Mouse (Mus musculus) embryonic facial prominence, embryonic 12.5 days (tissue): ENCODE measurements at regions not wholly inside any gene's neighbourhood (a gene's known extent, or its start where the extent isn't known, plus 50 kb on each side); places are given as distances from the start of the nearest gene placed in this dataset.
A peak's percentile ranks its signal among the peaks of the same experiment; 100 is the strongest.

ENCODE experiments used
- ATAC-seq: fragments of 200-750 bp; cut with Nextera tagmentation; 2 replicates; pipeline ENCODE4 v1.8.0; 2017; ENCODE audit not compliant: insufficient number of reproducible peaks, insufficient read depth, low FRiP score, low TSS enrichment
- H3K27ac ChIP-seq: fragments of 300-500 bp; sonication (generic); 2 replicates; pipeline ENCODE4 v1.5.1; 2016; ENCODE audit warnings: mild to moderate bottlenecking
- H3K27me3 ChIP-seq: fragments of 300-500 bp; sonication (generic); 2 replicates; pipeline ENCODE4 v1.6.1; 2016; ENCODE audit warnings: mild to moderate bottlenecking, moderate library complexity
- H3K36me3 ChIP-seq: fragments of 300-500 bp; sonication (generic); 2 replicates; pipeline ENCODE4 v1.6.1; 2016; ENCODE audit warnings: mild to moderate bottlenecking
- H3K4me1 ChIP-seq: fragments of 300-500 bp; sonication (generic); 2 replicates; pipeline ENCODE4 v1.6.1; 2016
- H3K4me2 ChIP-seq: fragments of 300-500 bp; sonication (generic); replicated peaks from 2 replicates; pipeline ENCODE4 v1.6.1; 2016; ENCODE audit warnings: mild to moderate bottlenecking, moderate library complexity
- H3K4me3 ChIP-seq: fragments of 300-500 bp; sonication (generic); 2 replicates; pipeline ENCODE4 v1.5.1; 2016; ENCODE audit warnings: mild to moderate bottlenecking
- H3K9ac ChIP-seq: fragments of 300-500 bp; sonication (generic); 2 replicates; pipeline ENCODE4 v1.6.1; 2016; ENCODE audit warnings: mild to moderate bottlenecking, moderate library complexity
- H3K9me3 ChIP-seq: fragments of 300-500 bp; sonication (generic); 2 replicates; pipeline ENCODE4 v1.6.1; 2016; ENCODE audit warnings: mild to moderate bottlenecking, moderate library complexity
- WGBS: fragments of 180-500 bp; shearing (Covaris S2); methylation state at CpG from one replicate; pipeline ENCODE4 v1.1.7; 2016; 5-methylcytosine and 5-hydroxymethylcytosine counted together

- H3K9ac ChIP-seq: no peak overlapping the region
- no peak overlapping the region for H3K4me2 ChIP-seq
- H3K9me3 ChIP-seq: no peaks in the 10 kb centered on the region
- no peaks in the 10 kb centered on the region for H3K36me3 ChIP-seq
- H3K27ac ChIP-seq: no peak overlapping the region
- no peak for ATAC-seq
- no peak overlapping the region for H3K4me3 ChIP-seq
- H3K27me3 ChIP-seq: no peaks in the 10 kb centered on the region
- 62% methylated on average over 6 of the region's 6 CpGs for WGBS
- no peaks in the 10 kb centered on the region for H3K4me1 ChIP-seq
Measured at GRCm38 (mm10) chr2:53668599-53669372, 416.6 kb downstream of the Rprm start.

DNA sequence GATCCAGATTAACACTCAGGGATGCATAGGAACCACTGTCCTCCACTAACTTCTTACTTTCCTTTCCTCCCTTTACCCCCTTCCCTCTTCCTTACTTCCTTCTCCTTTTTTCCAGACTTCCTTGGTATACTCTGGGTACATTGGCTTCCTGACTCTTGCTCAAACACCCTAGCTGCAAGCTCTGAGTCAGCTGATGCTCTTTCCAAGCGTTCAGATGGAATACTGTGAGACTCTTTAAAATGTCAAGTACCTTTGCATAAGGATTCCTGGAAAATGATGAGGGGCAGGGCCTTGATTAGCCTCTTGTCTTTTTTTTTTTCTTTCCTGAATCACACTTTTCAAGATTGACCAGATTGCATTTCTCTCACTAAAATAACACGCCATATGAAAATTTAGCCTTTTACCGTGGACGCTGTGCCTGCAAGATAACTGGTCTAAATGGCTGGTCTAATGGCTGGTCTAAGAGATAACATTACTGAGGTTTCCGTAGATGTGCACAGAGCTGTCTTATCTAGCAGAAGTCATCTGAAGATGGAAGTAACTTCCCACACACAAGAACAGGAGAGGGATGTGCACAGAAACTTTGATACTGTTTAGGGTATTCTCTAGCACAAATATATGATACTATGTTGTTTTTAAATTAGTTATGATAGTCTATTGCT is 404.9 kb downstream of the Rprm start:
- H3K4me2 ChIP-seq: no peak overlapping the region
- 83% methylated on average over 5 of the region's 5 CpGs for WGBS
- H3K27me3 ChIP-seq: no peaks in the 10 kb centered on the region
- ATAC-seq: no peak
- H3K4me3 ChIP-seq: no peak overlapping the region
- H3K9me3 ChIP-seq: no peaks in the 10 kb centered on the region
- no peaks in the 10 kb centered on the region for H3K4me1 ChIP-seq
- H3K9ac ChIP-seq: no peak overlapping the region
- H3K36me3 ChIP-seq: no peaks in the 10 kb centered on the region
- no peak overlapping the region for H3K27ac ChIP-seq

DNA sequence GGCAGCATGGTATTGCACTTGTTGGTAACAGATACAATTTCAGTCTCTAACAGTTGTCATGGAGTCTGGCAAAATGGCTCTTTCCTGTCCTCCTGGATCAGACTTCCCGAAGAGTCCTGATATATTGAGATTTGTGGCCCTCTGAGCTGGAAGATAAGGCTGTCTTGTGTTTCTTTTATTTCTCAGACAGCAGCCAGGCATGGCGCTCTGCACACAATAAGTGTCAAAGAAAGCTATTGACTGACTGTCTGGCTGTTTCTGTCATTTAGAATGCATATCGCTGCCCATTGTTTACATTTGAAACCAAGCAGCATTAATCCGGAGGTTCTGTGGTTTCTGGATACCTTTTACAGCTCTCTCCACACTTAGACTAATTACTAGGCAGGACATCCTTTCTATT is 402.8 kb downstream of the Rprm start:
- H3K36me3 ChIP-seq: no peaks in the 10 kb centered on the region
- H3K4me1 ChIP-seq: no peaks in the 10 kb centered on the region
- no peaks in the 10 kb centered on the region for H3K27me3 ChIP-seq
- H3K27ac ChIP-seq: no peak overlapping the region
- no peak for ATAC-seq
- no peaks in the 10 kb centered on the region for H3K9me3 ChIP-seq
- H3K9ac ChIP-seq: no peak overlapping the region
- no peak overlapping the region for H3K4me3 ChIP-seq
- 58% methylated on average over 4 of the region's 4 CpGs for WGBS
- H3K4me2 ChIP-seq: no peak overlapping the region

DNA sequence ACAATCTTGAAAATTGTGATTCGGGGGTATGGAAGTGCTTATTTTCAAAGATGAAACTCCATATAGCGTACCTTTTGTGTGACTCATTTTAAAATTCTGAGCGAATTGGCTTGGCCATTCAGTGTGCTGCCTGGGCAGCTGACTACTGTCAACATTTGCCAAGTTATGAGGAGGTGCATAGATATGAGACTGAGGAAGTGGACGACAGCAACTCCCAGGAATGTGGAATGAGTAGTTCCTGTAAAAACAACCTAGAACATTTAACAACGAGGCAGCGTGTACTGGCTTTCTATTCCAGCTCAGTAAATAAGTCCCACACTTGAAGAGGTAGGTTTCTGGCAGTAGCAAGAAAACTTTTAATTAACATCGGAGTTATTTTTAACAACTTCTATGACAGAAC is 398.1 kb downstream of the Rprm start:
- H3K27ac ChIP-seq: no peak overlapping the region
- no peaks in the 10 kb centered on the region for H3K4me1 ChIP-seq
- no peak overlapping the region for H3K4me3 ChIP-seq
- H3K4me2 ChIP-seq: no peak overlapping the region
- H3K9me3 ChIP-seq: no peaks in the 10 kb centered on the region
- no peak overlapping the region for H3K9ac ChIP-seq
- 77% methylated on average over 7 of the region's 7 CpGs for WGBS
- no peaks in the 10 kb centered on the region for H3K36me3 ChIP-seq
- H3K27me3 ChIP-seq: no peaks in the 10 kb centered on the region
- no peak for ATAC-seq

- ATAC-seq: peak; percentile 69; the same call in 1 of the 2 replicates
- H3K9ac ChIP-seq: no peak overlapping the region
- WGBS: 32% methylated on average over 3 of the region's 3 CpGs
- H3K9me3 ChIP-seq: no peaks in the 10 kb centered on the region
- H3K27ac ChIP-seq: no peak overlapping the region
- H3K27me3 ChIP-seq: no peaks in the 10 kb centered on the region
- no peaks in the 10 kb centered on the region for H3K4me1 ChIP-seq
- no peak overlapping the region for H3K4me3 ChIP-seq
- no peaks in the 10 kb centered on the region for H3K36me3 ChIP-seq
- H3K4me2 ChIP-seq: no peak overlapping the region
Measured at GRCm38 (mm10) chr2:53689223-53689880, 396.0 kb downstream of the Rprm start.

DNA sequence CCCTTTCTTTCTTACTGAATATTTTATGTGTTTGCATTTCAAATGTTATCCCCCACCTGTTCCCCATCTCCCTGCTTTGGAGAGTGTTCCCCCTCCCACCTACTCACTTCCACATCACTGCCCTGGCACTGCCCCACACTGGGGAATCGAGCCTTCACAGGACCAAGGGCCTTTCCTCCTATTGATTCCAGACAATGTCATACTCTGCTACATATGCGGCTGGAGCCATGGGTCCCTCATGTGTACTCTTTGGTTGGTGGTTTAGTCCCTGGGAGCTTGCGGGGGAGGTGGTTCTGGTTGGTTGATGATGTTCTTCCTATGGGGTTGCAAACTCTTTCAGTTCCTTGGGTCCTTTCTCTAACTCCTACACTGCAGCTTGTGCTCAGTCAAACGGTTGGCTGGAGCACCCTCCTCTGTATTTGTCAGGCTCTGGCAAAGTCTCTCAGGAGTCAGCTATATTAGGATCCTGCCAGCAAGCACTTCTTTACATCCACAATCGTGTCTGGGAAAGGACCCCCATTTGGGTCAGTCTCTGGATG is 393.7 kb downstream of the Rprm start:
- no peak overlapping the region for H3K4me2 ChIP-seq
- H3K4me1 ChIP-seq: no peaks in the 10 kb centered on the region
- 78% methylated on average over 5 of the region's 5 CpGs for WGBS
- no peak overlapping the region for H3K4me3 ChIP-seq
- H3K9me3 ChIP-seq: no peaks in the 10 kb centered on the region
- no peaks in the 10 kb centered on the region for H3K36me3 ChIP-seq
- H3K27me3 ChIP-seq: no peaks in the 10 kb centered on the region
- no peak for ATAC-seq
- no peak overlapping the region for H3K27ac ChIP-seq
- no peak overlapping the region for H3K9ac ChIP-seq

GRCm38 (mm10) chr2:53711213-53711612 is 374.1 kb downstream of the Rprm start:
- no peak overlapping the region for H3K4me3 ChIP-seq
- H3K9ac ChIP-seq: no peak overlapping the region
- H3K27ac ChIP-seq: no peak overlapping the region
- H3K9me3 ChIP-seq: no peaks in the 10 kb centered on the region
- no peaks in the 10 kb centered on the region for H3K4me1 ChIP-seq
- ATAC-seq: no peak
- H3K36me3 ChIP-seq: no peaks in the 10 kb centered on the region
- no peaks in the 10 kb centered on the region for H3K27me3 ChIP-seq
- H3K4me2 ChIP-seq: no peak overlapping the region
- WGBS: 66% methylated on average over 3 of the region's 3 CpGs

DNA sequence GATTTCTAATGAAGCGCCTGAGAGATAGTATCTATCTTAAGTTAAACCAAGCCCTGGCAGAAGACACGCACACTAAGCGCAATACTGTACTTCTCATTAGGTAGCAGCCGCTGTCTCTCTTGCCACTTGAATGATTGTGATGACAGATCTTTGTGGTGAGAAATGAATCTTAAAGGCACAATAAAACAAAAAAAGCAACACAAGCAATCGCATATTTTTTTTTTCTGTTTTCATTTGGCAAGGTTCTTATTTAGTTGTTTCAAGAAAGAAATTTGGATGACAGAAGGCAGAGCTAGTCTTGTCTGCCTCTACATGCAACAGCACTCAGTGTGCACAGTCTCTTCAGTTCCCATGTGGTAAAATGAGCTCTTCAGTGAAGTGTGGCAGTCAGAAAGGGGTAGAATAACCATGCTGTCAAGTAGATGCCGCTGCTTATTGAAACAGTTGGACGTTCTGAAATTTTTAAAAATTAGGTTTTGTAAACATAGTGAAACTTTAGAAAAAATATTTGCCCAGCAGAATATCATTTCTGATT is 372.2 kb downstream of the Rprm start:
- H3K27me3 ChIP-seq: no peaks in the 10 kb centered on the region
- WGBS: 79% methylated on average over 7 of the region's 7 CpGs

DNA sequence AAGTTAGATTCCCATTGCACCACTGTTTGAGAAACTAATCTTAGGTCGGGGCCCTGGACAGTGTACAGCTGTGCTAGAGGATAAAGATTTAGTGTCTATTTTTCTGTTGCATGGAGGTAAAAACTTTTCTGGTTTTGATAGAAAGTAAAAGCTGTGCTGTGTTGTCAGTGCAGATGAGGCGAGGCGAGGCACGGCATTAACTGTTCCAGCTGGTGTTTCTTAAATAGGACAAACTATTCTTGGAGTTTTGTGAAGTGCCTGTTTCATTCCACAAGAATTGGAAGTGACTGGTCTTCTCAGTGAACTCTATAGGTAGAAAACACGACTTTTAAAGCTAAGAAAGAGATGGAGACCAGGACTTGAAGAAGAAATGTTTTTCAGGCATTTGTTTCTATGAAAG is 370.3 kb downstream of the Rprm start:
- 56% methylated on average over 5 of the region's 5 CpGs for WGBS
- no peaks in the 10 kb centered on the region for H3K9me3 ChIP-seq
- no peak for ATAC-seq

More for the DNA sequence above, 372.2 kb downstream of the Rprm start:
- H3K9me3 ChIP-seq: no peaks in the 10 kb centered on the region
- H3K9ac ChIP-seq: no peak overlapping the region
- H3K4me3 ChIP-seq: no peak overlapping the region
- no peak overlapping the region for H3K4me2 ChIP-seq
- ATAC-seq: no peak
- no peaks in the 10 kb centered on the region for H3K36me3 ChIP-seq
- H3K27ac ChIP-seq: no peak overlapping the region
- H3K4me1 ChIP-seq: no peaks in the 10 kb centered on the region

GRCm38 (mm10) chr2:53723231-53723630 is 362.1 kb downstream of the Rprm start:
- no peaks in the 10 kb centered on the region for H3K27me3 ChIP-seq

More for the DNA sequence above, 370.3 kb downstream of the Rprm start:
- no peaks in the 10 kb centered on the region for H3K27me3 ChIP-seq
- no peak overlapping the region for H3K4me3 ChIP-seq
- no peak overlapping the region for H3K27ac ChIP-seq
- no peak overlapping the region for H3K4me2 ChIP-seq
- no peaks in the 10 kb centered on the region for H3K4me1 ChIP-seq
- H3K9ac ChIP-seq: no peak overlapping the region
- H3K36me3 ChIP-seq: no peaks in the 10 kb centered on the region

DNA sequence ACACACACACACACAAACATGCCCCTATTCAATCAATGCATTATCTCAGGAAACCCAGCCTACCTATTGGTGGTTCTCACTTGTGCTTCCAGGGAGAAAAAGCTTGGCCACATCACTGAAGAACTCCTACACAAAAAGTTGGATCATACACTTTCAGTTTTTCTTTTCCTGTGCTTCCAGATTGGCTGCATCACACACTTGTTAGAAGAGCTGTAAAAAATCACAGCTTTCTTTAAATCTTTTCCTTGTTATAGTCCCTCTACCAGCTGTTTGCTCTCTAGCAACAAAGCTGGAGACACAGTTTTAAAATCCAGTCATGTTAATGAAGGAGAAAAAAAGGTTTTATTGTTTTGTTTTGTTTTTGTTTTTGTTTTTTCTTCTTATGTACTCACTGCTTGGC is 356.7 kb downstream of the Rprm start:
- ATAC-seq: no peak
- H3K4me2 ChIP-seq: no peak overlapping the region
- no peak overlapping the region for H3K4me3 ChIP-seq
- H3K27ac ChIP-seq: no peak overlapping the region
- no peaks in the 10 kb centered on the region for H3K27me3 ChIP-seq
- H3K4me1 ChIP-seq: no peaks in the 10 kb centered on the region
- H3K9ac ChIP-seq: no peak overlapping the region
- no peaks in the 10 kb centered on the region for H3K36me3 ChIP-seq
- no peaks in the 10 kb centered on the region for H3K9me3 ChIP-seq

More at GRCm38 (mm10) chr2:53723231-53723630, 362.1 kb downstream of the Rprm start:
- Histone ChIP-seq H3K36me3 (no peaks in the 10 kb centered on the region), H3K27ac (no peak overlapping the region), H3K4me3 (no peak overlapping the region), H3K4me1 (no peaks in the 10 kb centered on the region), H3K9ac (no peak overlapping the region), H3K4me2 (no peak overlapping the region), H3K9me3 (no peaks in the 10 kb centered on the region)
- ATAC-seq: no peak
- WGBS: 94% methylated on average over 6 of the region's 6 CpGs
